Mouse (Mus musculus) erythroblast, embryonic 14.5 days (primary cell): ENCODE measurements around the gene Gm45799.

Experiments
- GATA1 ChIP-seq: IDR thresholded peaks from 2 replicates; pipeline ENCODE4 v1.6.1; 2012; ENCODE audit warnings: low read length, inconsistent platforms, mixed read lengths
- TAL1 ChIP-seq: IDR thresholded peaks from 3 replicates; pipeline ENCODE4 v1.6.1; 2012; ENCODE audit warnings: low read length, inconsistent platforms, mixed read lengths

- no peak for TF ChIP-seq TAL1
- no peak for TF ChIP-seq GATA1
These were observed 63.5 kb downstream of the Gm45799 start for GRCm38 (mm10) chr7:105703816-105704215.
